Mouse (Mus musculus) mouse embryonic stem cell (cell line): Measurements from ENCODE around the gene Hoxd9.

Experiments
- in situ Hi-C, 2 experiments: fragments of 300-500 bp; cut with MboI; formaldehyde crosslinking; loops; 1 replicate in 1 of 2; 3 replicates in 1 of 2; pipeline ENCODE4 v1.14.3; 2019 to 2020; ENCODE audit warnings: low sequenced_read_pairs in 2 of 2, low pct_unique_long_range_greater_than_20kb in 1 of 2, mixed read lengths in 1 of 2; ENCODE audit not compliant: unreplicated experiment in 1 of 2

The Hoxd9 gene

DNA sequence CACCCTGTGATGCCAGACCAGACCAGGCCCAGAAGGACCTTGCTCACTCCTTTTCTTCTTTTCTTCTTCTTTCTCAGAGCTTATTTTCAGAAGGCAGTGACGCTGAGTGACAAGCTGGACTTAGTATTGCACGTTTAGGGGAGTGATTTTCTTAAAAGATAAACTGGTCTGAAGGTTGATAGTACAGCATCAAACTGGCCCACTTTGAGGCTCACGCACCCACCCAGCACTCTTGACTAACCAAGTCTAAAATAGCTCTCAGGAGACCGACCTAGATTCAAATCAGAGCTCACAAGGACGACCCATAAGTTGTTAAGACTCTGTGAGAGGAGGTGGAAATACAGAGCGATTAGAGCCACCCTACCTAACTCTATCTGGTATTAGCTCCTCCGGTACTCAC is 31.1 kb upstream of the Hoxd9 start:
- in situ Hi-C loops, result loop anchor here in 1 of 2 experiments (10.0 kb wide), 2 partner anchors 372 to 602 kb away; no protein-coding TSS in a partner anchor

DNA sequence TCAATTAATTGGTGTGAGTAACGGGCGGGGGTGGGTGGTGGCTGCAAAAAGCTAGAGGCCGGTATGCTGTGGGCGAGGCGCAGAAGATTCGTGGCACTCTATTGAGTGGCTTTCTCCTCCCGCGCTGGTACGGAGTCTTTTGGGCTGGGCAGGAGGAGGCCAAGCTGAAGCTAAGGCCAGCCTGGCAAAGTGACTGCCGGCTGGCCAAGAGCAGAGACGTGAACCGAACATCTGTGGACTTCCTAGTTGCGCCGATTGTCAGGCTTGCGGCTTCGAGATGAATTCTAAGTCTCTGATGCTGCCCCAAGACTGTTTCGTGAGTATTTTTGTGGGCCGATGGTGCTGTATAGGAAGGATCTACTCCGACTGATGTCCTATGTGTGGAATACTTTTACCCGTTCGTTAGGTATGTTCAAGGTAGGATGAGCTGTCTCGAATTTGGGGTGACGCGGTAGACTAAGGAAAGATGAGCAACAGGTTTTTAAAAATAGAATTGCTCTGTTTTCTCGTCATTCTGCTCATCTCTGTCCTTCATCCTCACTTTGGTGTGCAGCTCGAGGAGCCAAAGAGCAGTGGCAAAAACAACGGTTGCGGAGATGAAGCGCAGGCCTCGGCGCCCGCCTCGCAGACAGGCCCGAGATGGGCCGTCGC is 30.2 kb upstream of the Hoxd9 start:
- in situ Hi-C loops, result loop anchor here in 1 of 2 experiments (10.0 kb wide), 2 partner anchors 373 to 603 kb away; no protein-coding TSS in a partner anchor

DNA sequence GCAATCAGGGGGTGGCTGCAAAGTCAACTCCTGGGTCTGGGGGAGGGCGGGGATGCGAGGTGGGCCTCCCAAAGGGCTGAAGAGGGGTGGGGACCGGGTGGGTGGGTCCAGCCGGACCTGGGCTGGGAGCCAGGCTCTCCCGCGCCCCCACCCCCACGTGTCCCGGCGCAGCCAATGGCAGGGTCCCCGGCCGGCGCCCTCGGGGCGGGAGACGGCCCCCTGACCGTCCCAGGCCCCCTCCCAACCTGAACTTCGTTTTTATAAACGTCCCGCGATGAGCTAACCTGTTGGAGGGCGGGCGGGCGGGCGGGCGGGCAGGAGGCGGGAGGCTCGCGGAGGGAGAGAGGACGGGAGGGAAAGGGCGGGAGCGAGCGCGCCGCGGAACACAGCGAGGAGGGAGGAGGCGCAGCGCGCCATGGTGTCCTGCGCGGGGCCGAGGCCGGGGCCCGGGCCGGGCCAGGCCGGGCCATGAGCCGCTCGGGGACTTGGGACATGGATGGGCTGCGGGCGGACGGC is 29.6 kb upstream of the Hoxd9 start, which contains the start of gene Hoxd13:
Gene Hoxd13, plus strand, starts transcription at position 469 of the 516 bp plus-strand sequence.
- in situ Hi-C loops, result loop anchor here in 1 of 2 experiments (10.0 kb wide), 2 partner anchors 373 to 603 kb away; no protein-coding TSS in a partner anchor

- in situ Hi-C loops, result loop anchor here in 1 of 2 experiments (10.0 kb wide), 2 partner anchors 374 to 604 kb away; no protein-coding TSS in a partner anchor
Measured at GRCm38 (mm10) chr2:74668370-74669229, 28.9 kb upstream of the Hoxd9 start.

DNA sequence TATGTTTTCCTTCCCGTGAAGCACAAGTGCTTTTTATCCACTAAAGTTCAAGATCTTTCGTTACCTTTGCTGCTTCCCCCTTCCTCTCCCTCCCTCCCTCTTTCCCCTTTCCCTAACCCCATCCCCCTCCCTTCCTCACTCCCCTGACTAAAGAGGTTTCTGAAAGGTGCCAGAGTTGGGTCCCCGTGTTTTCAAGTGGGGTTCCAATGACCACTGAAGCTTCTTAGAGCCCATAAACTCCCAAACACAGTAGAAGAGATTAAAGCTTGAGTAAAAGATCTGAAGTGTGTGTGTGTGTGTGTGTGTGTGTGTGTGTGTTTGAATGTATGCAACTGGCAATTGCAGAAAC is 28.3 kb upstream of the Hoxd9 start:
- in situ Hi-C loops, result loop anchor here in 1 of 2 experiments (10.0 kb wide), 2 partner anchors 374 to 604 kb away; no protein-coding TSS in a partner anchor

- in situ Hi-C loops, result loop anchor here (10.0 kb wide), 3 partner anchors 375 to 1105 kb away; no protein-coding TSS in a partner anchor
Measured at GRCm38 (mm10) chr2:74669650-74670235, 27.8 kb upstream of the Hoxd9 start.

DNA sequence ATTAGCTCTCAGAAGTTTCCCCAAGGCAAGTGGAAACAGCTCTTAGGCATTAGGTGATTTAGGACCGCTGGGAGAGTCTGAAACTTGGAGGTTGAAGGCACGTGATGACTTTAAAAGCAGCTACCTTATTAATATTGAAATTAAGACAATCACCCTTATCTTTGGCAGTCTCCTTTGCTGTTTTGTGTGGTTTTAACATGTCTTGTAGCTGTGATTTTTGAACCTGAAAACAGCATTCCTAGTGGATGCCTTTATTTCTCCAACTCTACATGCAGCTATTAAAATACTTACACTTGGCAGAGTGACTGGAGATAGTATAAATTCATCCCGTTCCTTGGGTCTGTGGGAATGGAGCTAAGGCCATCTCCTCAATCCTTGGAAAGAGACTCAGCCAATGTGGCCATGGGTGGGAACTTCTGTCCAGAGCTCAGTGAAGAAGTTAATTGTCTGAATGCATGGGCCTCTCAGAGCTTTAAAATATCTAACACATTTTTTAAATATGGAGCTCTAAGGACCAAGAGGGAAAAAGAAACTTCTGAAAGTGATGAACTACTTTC is 26.8 kb upstream of the Hoxd9 start:
- in situ Hi-C loops, result loop anchor here in 1 of 2 experiments (10.0 kb wide), 1 partner anchor 1106 kb away; no protein-coding TSS in a partner anchor

DNA sequence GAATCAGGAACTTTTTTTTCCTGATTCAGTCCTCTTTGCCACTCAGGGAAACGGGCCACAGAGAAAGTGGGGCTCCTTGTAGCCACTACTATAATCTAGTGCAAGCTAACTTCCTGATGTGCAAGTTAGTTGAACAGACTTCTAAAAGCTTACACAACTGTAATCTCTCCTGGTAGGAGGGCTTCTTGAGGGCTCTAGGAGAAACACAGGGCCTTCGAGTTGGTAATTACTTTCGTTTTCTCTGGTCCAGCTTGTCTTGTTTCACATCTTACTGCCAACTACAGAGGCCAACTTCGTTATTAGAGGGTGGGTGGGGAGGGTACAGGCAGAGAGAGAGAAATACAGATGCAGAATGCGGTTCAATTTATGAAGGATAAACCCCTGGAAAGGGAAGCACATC is 25.7 kb upstream of the Hoxd9 start:
- in situ Hi-C loops, result loop anchor here in 1 of 2 experiments (10.0 kb wide), 1 partner anchor 1107 kb away; no protein-coding TSS in a partner anchor

DNA sequence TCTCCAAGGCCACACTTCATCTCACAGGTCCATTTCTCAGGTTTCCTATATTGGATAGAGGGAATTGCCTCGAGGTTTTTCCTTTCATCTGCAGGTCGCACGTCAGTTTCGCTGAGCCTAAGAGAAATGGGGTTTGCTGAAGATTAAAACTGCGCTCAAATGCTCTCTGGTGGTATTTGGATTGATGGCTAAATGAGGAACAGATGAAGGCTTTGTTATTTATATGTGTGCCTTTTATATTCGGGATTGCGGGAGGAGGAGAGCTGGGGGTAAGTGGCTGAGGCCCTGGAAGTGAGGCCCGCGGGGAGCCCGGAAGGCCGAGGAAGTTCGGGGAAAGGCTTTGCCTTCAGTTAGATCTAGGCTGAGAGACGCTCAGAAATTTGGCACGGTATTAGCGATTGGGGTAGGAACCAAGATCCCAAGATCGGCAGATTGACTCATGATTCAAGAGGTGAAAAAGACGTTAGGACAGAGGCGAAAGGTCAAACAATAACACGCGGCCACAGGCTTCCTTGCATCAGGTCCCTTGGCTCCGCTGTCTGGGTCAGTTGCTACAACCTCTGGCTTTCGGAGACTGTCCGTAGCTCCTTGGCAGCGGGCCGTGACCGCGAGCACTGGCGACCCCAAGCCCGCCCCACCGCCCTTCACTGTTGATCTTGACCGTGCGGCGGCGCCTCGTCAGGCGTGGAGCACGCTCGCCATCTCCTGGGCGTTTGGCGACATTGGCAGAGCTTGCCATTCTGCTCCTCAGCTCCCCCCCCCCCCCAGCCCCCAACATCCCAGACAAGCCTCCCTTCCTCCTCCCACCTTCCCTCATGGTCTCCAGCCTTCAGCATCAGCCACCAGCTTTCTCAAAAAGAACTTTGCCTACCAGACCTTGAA is 24.8 kb upstream of the Hoxd9 start:
- in situ Hi-C loops, result loop anchor here in 1 of 2 experiments (10.0 kb wide), 1 partner anchor 1108 kb away; no protein-coding TSS in a partner anchor

- in situ Hi-C loops, result loop anchor here in 1 of 2 experiments (10.0 kb wide), 1 partner anchor 1109 kb away; no protein-coding TSS in a partner anchor
Measured at GRCm38 (mm10) chr2:74673835-74674425, 23.6 kb upstream of the Hoxd9 start.

DNA sequence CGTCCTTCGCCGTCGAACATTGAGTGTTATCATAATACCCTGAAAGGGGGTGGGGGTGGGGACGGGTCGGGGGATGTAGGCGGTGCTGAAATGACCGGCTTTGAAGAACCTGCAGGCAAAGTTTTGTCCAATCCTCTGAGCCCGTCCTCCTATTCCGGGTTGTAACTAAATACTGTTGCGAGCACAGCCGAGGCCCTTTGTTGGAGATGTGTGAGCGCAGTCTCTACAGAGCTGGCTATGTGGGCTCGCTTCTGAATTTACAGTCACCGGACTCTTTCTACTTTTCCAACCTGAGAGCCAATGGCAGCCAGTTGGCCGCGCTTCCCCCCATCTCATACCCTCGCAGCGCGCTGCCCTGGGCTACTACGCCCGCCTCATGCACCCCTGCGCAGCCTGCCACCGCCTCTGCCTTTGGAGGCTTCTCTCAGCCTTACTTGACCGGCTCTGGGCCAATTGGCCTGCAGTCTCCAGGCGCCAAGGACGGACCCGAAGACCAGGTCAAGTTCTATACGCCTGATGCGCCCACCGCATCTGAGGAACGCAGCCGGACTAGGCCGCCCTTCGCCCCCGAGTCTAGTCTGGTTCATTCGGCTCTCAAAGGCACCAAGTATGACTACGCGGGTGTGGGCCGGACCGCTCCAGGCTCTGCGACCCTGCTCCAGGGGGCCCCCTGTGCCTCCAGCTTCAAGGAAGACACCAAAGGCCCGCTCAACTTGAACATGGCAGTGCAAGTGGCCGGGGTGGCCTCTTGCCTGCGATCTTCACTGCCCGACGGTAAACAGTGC is 22.5 kb upstream of the Hoxd9 start, which contains the start of gene Hoxd12:
Gene Hoxd12, plus strand, starts transcription at position 133 of the 785 bp plus-strand sequence.
- in situ Hi-C loops, result loop anchor here (10.0 to 25.0 kb wide), 2 partner anchors 912 to 1110 kb away; no protein-coding TSS in a partner anchor

DNA sequence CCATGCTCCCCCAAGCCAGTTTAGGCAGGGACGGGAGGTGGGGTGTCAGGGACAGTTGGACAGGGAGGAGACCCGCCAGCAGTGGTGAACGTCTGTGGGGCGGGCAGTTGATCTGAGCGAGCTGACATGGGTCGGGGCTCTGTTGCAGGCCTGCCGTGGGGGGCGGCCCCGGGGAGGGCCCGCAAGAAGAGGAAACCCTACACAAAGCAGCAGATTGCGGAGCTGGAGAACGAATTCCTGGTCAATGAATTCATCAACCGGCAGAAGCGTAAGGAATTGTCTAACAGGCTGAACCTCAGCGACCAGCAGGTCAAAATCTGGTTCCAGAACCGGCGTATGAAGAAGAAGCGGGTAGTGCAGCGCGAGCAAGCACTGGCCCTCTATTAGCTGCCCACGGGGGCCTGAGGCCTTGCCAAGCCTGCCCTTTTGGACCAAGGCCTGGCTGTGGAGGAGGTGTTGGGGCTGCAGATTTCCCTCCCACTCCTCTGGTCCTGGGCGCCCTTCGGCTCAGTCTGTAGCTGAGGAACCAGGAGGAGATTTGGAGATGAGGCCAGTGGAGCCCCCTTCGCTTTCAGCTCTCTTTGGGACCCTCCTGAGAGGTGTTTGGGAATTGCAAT is 21.8 kb upstream of the Hoxd9 start:
- in situ Hi-C loops, result loop anchor here (10.0 to 25.0 kb wide), 2 partner anchors 912 to 1111 kb away; no protein-coding TSS in a partner anchor

DNA sequence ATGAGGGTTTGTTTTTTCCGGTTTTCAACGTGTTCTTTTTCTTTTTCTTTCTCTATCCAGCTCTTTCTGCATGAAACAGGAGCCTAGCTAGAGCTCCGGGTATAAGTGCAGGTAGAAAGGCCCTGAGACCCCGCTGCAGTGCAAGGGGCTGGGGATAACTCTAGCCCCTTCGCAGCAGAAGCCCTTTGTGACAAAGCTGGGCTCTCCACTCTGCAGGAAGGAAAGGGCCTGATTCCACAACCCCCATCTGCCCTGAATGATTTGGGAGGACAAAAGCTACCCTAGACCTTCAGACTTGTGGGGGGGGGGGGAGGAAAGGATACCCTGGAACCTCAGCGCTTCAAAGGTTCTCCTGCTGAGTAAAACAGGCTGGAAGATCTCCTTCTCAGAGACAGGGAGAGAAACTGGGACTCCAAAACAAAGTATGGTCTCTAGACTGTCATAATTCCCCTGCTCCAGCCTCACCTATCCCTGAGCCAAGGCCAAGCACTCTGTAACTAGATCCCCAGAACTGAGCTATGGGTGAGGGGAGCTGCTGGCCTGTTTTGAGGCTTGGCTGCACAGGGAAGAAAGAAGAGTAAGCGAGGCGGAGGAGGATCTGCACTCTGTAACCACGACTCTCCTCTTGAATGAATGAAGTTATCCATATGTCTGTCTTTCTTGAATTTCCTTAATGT is 21.0 kb upstream of the Hoxd9 start:
- in situ Hi-C loops, result loop anchor here (10.0 to 25.0 kb wide), 2 partner anchors 911 to 1112 kb away; no protein-coding TSS in a partner anchor

GRCm38 (mm10) chr2:74677106-74677505 is 20.4 kb upstream of the Hoxd9 start:
- in situ Hi-C loops, result loop anchor here (10.0 to 25.0 kb wide), 2 partner anchors 910 to 1112 kb away; no protein-coding TSS in a partner anchor
